Mouse (Mus musculus): Measurements from ENCODE around the gene Serpina1e. TPM values are rescaled to one million over a fixed set of nuclear protein-coding genes. Genes with fewer than 3 reads are reported as not detected.

The Serpina1e gene
- total RNA-seq (2021) (10 to 100 TPM in 1 of 2 experiments, 1 to 10 TPM in 1; 1.9 to 15.5 TPM), polyA plus RNA-seq (2012; rRNA removed) (0.15 and 1.0 TPM in 2 replicates)
- long read RNA-seq, result 0 reads

DNA sequence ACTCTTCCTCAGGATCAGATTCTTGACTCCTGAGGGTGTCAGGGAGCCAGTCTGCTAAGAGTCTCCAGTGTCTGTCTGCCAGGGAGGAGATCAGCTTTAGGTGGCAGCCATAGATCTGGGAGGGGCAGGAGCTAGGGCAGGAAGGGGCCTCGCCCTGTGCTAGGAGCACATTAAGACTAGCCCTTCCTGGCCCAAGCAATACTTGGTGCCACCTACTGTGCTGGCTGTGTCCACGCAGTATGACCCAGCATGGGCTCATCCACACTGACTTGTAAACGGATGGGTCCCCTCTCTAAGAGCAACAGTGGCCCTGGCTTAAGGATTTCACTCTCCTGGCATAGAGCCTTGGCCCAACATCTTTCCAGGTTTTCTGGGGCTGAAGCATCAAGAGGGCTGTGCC is at the start of gene Serpina1e:
Gene Serpina1e, minus strand, starts transcription at position 178 of the 400 bp plus-strand sequence.
- DNase-seq, result no peak

DNA sequence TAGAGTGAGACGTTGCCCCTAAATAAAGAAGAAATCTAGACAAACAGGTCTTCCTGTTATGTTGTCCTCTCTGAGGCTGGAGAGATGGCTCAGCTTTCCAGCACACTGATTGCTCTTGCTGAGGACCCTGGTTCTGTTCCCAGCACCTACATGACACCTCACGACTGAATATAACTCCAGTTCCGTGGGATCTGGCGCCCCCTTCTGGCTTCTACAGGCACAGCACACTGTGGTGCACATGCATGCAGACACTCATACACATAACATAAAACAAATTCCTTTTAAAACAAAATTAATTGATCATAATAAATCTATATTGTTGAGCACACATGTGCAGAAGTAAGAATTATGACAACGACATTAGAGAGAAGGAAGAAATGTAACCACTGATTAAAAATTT is 45.9 kb upstream of the Serpina1e start:
- DNase-seq, result no peak

DNA sequence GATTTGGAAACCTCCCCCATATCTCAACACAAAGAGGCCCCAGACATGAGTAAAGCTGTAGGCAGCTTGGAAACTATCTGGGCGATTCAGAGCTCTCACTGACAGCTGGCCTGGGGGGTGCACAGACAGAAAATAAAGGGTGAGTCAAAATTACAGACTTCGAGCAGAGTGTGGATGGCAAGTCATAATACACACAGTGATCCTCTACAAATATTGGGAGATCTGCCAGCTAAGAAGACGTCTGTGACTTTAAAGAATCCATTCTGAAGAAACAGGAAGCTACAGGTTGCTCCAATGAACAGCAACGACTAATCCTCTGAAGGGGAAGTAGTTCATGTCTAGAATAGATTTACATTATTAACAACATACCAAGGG is 44.5 kb upstream of the Serpina1e start:
- DNase-seq, result no peak

DNA sequence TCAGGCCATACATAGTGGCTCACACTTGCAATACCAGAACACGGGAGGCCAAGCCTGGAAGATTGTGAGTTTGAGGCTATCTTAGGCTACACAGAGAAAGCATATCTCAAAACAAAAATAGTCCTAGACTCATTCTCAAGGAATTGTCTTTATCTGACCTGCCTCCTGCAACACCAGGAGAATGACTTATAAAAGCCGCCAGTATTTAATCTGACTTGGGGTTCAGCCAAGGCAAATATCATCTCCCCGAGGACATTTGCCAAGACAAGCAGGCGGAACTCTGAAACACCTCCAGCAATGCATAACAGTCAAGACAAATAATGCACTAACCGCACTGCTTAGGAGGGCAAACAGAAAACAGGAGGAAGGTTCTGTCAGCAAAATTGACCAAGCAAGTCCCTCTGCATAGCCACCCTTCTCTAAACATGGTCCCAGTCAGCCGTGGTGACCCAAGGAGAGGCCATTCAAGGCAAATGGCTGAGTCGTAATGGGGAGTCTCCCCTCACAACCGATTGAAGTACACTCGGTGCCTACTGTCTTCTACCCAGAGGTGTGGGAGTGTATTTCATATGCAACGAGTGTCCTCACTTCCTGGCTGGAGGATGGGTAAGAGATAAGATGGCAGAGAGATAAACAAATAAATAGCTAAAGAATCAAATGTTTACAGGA is 43.9 kb upstream of the Serpina1e start:
- DNase-seq, result peak; percentile 74

DNA sequence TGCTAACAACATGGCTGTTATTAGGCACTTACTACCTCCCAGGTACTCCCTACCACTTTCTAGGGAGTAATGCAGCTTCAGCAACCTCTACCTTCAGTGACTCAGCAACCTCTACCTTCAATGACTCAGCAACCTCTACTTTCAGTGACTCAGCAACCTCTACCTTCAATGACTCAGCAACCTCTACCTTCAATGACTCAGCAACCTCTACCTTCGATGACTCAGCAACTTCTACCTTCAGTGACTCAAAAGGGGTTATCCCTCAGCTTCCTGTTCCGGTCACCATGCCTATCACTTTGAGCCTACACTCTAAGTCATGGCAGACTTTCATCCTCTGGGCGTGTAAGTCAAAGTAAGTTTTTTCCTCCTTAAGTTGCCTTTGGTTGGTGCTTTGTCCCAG is 41.8 kb upstream of the Serpina1e start:
- no peak for DNase-seq

DNA sequence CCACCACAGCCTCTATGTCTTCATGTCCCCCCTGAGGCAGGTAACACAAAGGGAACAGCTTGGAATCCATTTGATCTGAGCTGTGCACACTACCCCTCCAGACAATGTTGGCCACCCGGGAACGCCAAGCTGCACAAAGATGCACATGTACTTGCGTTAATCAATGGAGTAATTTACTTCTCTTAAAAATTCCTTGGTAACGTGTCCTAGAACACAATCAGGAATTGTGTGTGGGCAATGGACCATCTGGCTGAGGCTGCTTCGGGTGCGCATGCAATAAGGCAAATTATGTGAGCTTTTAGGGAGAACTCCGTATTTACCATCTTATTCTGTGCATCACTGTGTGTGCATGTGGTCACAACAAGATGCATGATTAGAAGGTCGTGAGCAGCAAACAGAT is 40.8 kb upstream of the Serpina1e start:
- no peak for DNase-seq

DNA sequence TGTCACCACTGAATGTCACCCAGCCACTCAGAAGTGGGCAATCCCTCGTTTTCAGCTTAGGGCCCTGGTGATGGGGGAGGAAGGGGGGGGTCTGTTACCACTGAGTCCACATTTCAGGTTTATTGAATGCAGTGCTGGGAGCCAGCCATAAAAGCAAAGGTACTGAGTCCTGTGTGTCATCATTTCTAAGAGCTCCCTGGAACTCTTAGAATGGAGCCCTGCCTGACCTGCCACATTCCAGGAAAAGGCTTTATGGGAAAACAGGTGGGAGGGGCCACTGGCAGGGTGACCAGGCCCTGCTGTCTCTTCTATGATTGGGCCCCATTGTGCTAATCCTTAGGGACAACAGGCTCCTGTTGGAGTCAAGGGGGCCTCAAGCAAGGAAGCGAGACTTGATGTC is 37.7 kb upstream of the Serpina1e start:
- no peak for DNase-seq

DNA sequence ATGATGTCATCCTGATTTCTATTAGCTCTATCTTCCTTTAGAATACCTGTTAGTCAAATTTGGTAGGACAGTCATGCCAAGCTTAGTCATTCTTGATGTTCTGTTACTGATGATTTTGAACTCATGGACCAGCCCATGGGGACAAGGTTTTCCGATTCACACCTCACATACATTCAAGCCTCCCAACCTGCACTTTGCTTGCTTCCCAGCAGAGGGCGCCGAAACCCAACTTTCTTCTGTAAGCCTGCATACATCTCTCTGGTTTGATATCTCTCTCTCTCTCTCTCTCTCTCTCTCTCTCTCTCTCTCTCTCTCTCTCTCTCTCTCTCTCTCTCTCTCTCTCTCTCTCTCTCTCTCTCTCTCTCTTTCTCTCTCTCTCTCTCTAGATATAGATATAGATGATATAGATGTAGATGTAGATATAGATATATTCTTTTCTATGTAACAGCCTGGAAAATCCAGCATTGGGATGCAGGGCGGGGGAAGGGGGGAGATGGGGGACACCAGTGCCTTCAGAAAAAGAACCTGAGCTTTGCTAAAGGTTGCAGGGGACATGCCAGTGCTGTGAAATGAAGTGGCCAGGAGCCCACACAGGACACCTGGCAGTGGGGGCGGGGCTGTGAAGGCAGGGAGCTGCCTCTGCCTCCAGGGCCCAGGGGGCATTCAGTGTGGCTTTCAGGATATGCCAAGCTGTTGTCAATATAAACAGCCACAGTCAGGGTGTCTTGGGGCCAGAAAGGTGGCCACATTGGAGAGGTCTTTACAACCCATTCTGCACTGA is 36.7 kb upstream of the Serpina1e start:
- DNase-seq, result peak; percentile 58

DNA sequence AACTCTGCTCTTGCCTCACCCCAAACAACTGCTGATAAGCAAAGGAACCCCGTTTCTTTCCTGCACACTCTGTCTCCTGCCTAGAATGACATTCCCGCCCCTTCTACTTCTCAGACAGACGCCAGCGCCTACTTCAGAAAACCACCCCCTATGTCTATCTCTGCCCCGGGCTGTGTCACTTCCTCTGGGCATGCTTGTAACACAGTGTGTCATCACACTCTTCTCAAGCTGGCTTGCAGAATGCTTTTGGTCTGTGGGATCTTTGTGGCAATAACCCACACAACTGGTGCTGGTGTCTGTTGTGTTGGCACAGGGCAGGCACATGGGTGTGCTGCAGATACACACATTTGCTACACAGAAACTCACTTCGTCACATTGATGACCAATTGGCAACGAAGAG is 34.2 kb upstream of the Serpina1e start:
- DNase-seq, result no peak

DNA sequence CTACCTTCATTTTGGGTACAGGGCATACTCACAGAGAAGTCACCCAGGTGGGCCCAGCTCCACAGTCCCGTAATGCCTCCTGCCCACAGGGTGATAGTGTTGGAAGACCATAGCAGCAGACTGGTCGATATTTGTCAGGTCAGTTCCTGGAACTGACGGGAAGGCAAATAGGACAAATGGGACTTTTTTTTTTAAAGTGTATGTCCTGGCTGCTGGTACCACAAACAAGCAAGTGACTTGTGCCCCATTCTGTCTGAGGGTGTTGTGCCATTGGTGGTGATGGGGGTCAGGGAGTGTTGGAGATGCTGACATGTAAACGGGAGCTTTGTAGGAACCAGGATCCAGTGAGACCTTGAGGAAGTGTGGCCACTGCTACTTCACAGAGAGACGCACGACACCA is 31.1 kb upstream of the Serpina1e start, which contains the start of gene Serpina11:
Gene Serpina11, minus strand, starts transcription at position 101 of the 400 bp plus-strand sequence.
- no peak for DNase-seq

DNA sequence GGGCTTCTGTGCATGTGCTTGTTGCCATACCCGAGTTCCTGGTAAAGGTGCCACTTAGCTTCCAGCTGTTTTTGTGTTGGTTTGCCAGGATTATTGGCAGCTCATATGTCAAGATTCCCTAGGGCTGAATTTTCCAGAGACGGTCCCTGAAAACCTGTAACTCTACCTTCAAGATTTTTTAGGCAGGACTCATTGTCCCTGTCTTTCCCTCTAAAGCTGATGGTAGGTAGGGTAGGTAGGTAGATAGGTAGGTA is 30.7 kb upstream of the Serpina1e start:
- no peak for DNase-seq

DNA sequence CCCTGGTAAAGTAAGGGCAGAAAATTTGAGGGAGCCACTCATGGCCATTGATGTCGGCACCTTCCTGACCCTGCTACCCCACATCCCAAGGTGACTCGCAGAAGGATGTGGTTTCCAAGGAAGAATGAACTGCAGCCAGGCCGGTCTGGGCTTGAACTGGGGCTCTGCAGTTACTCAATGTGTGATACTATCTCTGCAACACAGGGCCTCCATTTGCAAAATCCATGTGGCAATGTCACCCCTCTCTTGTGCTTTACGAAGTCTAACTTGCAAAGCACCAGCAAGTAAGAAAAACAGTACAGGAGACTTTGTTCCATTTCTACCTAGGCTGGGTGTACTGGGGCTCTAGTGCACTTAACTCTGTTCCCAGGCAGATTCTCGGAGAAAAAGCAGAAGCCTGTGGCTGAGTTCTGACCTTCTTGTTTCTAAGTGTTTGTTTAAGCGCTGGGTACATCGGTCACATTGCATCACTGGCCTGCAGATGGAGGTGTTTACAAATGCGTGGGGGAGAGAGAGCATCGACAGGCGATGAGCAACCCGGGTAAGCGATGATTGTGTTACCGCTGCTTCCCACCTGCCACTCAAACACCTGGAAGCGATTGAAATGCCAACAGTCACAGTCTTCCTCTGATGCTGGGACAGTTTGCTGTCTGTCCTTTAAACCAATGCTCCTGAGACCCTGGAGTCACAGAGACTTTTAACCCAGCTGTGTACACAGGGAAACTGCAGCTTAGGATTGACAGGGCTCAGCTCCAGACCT is 30.2 kb upstream of the Serpina1e start:
- no peak for DNase-seq

DNA sequence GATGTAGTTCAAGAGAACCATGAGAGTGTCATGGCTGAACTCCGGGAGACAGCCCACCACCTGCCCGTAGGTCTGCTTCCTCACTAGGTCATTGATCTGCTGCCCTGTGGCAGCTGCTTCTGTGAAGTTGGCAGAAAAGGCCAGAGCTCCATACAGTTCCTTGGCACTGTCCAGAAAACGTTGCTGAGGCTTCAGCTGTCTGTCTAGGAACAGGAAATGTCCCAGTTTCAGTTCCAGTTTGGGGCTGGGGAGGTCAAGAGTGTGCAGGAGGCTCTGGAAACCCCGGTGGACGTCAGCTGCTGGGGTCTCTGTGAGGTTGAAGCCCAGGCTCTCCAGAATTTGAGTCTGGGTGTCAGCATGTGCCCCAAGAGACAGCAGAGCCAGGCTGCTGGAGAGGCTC is 27.1 kb upstream of the Serpina1e start:
- no peak for DNase-seq

DNA sequence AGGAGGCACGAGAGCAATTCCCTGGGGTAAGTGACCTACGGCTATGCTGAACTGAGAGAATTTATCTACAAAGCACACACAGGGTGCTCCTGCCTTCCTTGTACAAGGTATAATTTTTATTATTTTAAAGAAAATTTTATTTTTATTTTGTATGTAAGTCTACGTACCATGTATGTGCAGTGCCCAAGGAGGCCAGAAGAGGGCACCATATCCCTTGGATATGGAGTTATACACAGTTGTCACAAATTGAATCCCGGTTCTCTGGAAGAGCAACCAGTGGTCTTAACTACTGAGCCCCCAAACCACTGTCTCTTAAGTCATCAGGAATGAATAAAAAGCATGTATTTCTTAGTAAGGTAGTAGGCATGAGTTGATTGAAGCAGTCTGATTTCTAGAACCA is 26.2 kb upstream of the Serpina1e start:
- DNase-seq, result peak; percentile 36

DNA sequence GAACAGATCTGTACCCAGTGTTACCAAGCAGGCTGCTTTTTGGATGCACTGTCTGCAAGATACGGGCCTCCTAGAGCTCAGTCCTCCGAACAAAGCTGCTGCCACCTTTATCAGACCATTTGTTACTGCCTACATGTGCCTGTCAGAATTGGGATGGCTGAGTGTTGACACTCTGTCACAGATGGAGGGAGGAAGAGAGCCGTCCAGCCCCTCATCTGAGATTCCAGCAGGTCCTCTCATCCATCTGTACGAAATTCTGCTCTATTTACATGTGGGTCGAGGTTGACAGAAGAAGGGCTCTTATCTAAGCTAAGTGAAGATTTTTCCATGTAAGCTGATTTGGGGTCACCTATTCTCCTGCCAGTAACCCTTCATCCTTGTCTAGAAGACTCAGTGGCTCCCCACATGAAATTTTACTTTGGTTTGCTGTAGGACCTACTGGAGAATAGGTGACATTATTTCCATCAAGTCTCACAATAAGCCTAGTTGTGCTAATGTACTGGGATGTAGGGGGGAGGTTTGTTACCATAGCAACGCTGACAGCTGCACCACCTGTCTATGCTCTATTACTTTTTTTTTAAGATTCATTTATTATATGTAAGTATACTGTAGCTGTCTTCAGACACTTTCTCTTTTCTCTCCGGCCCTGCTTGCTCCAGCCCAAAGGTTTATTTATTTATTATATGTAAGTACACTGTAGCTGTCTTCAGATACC is 23.0 kb upstream of the Serpina1e start:
- DNase-seq, result no peak

DNA sequence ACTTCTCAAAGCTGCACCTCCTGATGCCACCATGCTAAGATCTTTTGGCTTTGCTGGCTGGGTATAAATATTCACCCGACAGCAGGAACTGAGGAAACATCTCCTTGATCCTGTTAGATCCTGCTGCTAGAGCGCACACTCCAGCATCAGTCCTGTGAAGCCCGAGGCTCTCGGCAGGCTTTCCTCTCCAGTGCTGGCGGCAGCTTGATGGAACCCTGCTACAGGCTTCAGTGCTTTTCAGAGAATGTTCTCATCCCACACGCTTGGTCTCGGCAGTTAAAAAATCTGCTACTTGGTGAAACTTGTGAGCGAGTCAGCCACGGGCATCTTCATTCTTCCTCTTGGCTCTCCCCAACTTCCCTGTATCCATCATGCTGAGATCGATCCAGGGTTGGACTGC is 19.5 kb upstream of the Serpina1e start:
- no peak for DNase-seq

DNA sequence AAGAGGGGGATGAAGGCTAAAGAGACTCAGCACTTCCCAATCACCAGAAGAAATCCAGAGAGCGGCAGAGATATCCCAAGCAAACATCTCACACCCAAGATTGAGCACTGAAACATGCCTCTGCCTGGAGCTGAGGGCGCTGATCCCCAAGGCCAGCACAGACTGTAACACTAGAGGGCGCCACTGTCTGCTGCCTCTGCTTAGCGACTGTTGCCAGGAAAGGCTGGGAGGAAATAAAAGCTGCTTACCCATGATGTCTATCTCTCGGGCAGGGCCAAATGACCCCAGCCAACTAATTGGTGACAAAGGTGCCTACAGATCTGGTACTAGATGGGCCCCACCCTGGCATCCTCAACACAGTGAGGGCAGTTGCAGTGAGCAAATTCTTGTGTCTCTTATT is 19.1 kb upstream of the Serpina1e start:
- peak; percentile 51 for DNase-seq

DNA sequence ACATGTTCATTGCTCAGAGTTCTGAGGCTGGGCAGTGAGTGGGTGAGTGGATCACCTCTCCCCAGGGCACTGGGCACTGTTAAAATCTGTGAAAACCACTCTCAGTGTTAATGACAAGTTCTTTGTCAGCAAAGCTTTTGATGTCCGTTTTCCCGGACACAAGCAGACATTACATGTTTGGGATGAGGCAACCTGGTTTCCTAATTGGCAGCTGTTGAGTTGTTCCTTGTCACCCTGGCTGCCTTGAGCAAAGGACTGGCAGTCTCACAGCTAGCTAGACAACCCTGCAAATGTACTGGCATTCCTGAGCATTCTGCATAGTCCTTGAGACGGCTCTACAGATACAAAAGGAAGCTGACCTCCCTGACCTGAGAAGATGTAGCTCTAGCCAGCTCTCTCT is 18.3 kb upstream of the Serpina1e start:
- no peak for DNase-seq

DNA sequence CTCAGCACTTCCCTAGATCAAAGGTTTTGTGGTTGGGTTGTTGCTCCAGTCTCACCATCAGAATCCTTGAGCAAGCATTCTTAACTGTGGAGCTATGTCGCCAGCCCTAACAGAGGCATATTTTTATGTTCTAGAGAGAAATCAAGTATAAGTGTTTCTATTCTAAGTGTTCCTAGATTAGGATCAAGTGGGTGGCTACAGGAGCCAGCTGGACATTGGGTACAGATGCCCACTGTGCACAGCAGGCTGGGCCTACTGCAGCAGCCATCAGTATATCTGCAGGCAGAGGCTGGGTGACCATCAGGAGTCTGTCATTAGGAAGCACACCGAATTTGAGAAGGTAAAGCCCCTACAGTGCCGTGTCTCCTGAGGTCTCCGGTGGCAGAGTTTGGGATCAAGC is 12.3 kb upstream of the Serpina1e start:
- no peak for DNase-seq

DNA sequence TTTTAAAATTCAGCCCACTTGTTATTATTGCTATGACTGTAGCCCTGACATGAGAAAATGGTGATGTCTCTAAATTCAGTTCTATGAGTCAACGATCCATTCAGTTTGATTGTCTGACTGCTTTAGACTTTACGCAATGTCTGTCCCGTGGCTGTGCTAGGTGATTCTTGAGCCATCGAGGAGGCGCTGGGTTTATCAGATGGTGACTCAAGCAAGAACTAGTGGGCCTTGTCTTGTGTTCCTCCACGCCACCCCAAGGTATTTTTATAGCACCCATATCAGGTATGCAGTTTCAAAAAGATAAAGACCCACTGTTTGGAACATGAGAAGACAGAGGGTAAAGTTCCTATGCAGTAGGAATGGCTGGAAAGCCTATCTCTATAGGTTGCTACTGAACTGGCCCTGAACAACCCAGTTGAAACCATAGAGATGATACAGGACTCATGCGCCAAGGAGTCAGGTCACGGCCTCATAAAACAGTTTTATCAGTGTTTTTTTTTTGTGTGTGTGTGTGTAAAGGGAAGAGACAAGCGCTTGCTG is 10.9 kb upstream of the Serpina1e start:
- no peak for DNase-seq

DNA sequence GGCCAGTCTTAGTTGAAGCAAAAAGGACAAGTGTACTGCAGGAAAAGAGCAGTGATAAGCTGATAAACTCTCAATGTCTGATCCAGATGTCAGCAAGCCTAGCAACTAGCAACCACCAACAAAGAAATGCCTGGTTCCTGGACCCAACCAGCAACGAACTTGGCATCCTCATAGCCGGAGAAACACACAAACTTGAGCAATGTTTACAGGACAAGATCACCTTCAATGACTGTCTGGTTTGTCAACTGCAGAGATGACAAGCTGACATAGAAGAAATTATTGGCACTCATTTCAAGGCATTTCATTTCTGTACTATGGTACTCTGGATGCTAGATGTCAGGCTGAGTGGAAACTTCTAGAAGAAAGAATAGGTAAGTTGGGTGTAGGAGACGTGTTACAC is 8.0 kb upstream of the Serpina1e start:
- DNase-seq, result no peak

DNA sequence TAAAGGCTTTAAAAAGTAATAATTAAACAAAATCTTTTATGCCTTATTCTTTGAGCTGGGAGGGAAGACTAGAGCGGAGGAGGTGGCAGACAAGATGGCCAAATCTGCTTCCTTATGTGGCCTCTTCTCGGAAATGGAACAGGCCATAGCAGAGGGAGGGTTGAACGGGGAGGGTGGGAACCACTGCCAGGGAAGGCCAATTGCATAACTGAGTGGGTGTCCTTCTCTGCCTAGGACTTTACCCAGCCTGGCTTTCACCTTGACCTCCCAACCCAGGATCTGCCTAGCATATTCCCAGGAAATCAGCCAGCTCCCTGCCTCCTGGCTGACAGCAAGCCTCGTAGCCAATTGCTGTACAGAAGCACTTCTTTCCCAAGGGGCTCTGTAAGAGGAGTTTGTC is 4.5 kb upstream of the Serpina1e start:
- DNase-seq, result peak; percentile 79
